Mouse (Mus musculus) MEL (cell line): Measurements from ENCODE around the gene Gosr1.

Source experiments
- BHLHE40 ChIP-seq: IDR thresholded peaks from 2 replicates; pipeline ENCODE4 v1.6.1; 2012; ENCODE audit warnings: low read depth, mild to moderate bottlenecking, inconsistent platforms, low read length, improper control_type of control experiment, borderline replicate concordance
- CHD1 ChIP-seq: IDR thresholded peaks from 2 replicates; pipeline ENCODE4 v1.6.1; 2012; ENCODE audit warnings: low read depth, mild to moderate bottlenecking, inconsistent platforms, low read length, improper control_type of control experiment
- MAX ChIP-seq: IDR thresholded peaks from 2 replicates; pipeline ENCODE4 v1.6.1; 2011; ENCODE audit warnings: low read length, improper control_type of control experiment
- MYC ChIP-seq: IDR thresholded peaks from 2 replicates; pipeline ENCODE4 v1.6.1; 2011; ENCODE audit warnings: low read depth, mild to moderate bottlenecking, low read length, improper control_type of control experiment, moderate library complexity
- TAL1 ChIP-seq: IDR thresholded peaks from 2 replicates; pipeline ENCODE4 v1.6.1; 2012; ENCODE audit warnings: mild to moderate bottlenecking, inconsistent platforms, low read length, moderate library complexity, mixed read lengths
- ZC3H11A ChIP-seq: IDR thresholded peaks from 2 replicates; pipeline ENCODE4 v1.6.1; 2012; ENCODE audit warnings: low read depth, mild to moderate bottlenecking, inconsistent platforms, low read length, improper control_type of control experiment
- ZKSCAN1 ChIP-seq: IDR thresholded peaks from 2 replicates; pipeline ENCODE4 v1.6.1; 2012; ENCODE audit warnings: low read depth, mild to moderate bottlenecking, inconsistent platforms, low read length, improper control_type of control experiment, moderate library complexity

DNA sequence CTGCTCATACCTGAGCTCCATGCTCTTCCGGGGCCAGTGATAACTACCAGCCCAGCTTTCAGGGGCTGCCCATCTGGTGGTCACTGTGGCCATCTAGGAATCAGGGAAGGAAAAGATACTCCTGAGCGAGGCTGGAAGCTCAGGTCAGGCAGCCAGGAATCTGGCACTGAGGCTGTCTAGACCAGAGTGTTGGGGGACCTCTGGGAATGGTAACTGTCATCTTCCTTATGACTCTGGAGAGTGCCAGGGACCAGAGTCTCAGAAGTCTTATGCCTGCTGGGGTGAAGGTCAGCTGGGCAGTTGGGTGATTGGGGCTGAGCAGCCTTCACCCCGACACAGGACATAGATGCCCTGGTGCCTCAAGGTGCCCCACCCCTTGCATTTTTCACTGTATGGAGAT is 55.7 kb downstream of the Gosr1 start:
- TF ChIP-seq ZKSCAN1 (no peak), ZC3H11A (no peak), MAX (no peak), TAL1 (no peak), CHD1 (no peak), MYC (no peak), BHLHE40 (no peak)
